Mouse (Mus musculus): Measurements from ENCODE around the gene Tmem132a.

DNA sequence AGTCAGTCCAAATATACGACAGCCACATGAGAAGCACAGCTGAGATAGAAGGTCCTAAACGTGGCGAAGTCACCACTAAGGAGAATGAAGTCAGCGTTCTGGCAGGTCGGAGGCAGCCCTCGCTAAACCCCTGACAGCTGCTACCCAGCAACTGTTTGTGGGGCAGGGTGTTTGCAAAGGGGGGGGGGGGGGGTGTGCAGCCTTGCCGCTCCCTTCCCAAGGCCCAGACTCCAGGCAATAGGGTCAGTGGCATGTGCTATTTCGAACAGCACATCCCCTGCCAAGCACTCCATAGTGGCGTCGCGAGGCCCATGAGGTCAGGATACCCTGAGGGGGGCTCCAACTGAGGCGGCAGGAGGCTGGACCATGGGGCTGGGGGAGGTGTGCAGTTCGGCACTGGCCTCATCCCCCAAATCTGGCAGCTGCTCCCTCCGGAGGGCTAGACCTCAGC lies 11.3 kb upstream of the Tmem132a start:
- TF ChIP-seq USF1 (IDR thresholded peaks at IDR 0.05; ENCODE audit: low read depth, low read length) (no peak), CTCF (conservative IDR thresholded peaks at IDR 0.05 in 1 of 2, IDR thresholded peaks at IDR 0.05 in 1 of 2; ENCODE audit: low read depth in 2 of 2, low read length in 2 of 2) (no peak), CHD1 (IDR thresholded peaks at IDR 0.05; ENCODE audit: low read depth, low read length) (no peak), MEF2A (IDR thresholded peaks at IDR 0.05; ENCODE audit: borderline replicate concordance, low read depth, low read length) (no peak), MXI1 (IDR thresholded peaks at IDR 0.05; ENCODE audit: low read depth, low read length) (no peak)
